Mouse (Mus musculus) midbrain, embryonic 10.5 days (tissue): ENCODE results near the gene Pof1b. TPM values are rescaled to one million over a fixed set of nuclear protein-coding genes. Genes with fewer than 3 reads are reported as not detected.

Experiments used
- DNase-seq: peaks from one replicate; pipeline ENCODE4 v3.0.0-alpha.2; 2017; ENCODE audit warnings: low spot score
- H3K27ac ChIP-seq: fragments of 300-500 bp; sonication (generic); replicated peaks from 2 replicates; pipeline ENCODE4 v1.5.1; 2016; ENCODE audit warnings: mild to moderate bottlenecking
- H3K27me3 ChIP-seq: fragments of 300-500 bp; sonication (generic); 2 replicates; pipeline ENCODE4 v1.6.1; 2016; ENCODE audit warnings: low read depth, mild to moderate bottlenecking; ENCODE audit not compliant: poor library complexity, severe bottlenecking
- H3K36me3 ChIP-seq: fragments of 300-500 bp; sonication (generic); 2 replicates; pipeline ENCODE4 v1.6.1; 2016; ENCODE audit warnings: mild to moderate bottlenecking, moderate library complexity
- H3K4me1 ChIP-seq: fragments of 300-500 bp; sonication (generic); 2 replicates; pipeline ENCODE4 v1.6.1; 2016
- H3K4me3 ChIP-seq: fragments of 300-500 bp; sonication (generic); 2 replicates; pipeline ENCODE4 v1.5.1; 2016; ENCODE audit warnings: mild to moderate bottlenecking, moderate library complexity
- H3K9me3 ChIP-seq: fragments of 300-500 bp; sonication (generic); replicated peaks from 2 replicates; pipeline ENCODE4 v1.6.1; 2016; ENCODE audit warnings: mild to moderate bottlenecking
- WGBS: fragments of 180-500 bp; shearing (Covaris S2); methylation state at CpG from one replicate; pipeline ENCODE4 v1.1.7; 2016; 5-methylcytosine and 5-hydroxymethylcytosine counted together
- polyA plus RNA-seq: library from polyadenylated mRNA; unstranded; fragments of >200 nt; fragmentation: Nextera tagmentation; extraction: Ambion mirVana; gene quantifications from 2 replicates; pipeline ENCODE4 v1.2.1, GENCODE M21; 2016

Pof1b gene
- 0.04 and 0.05 TPM in 2 replicates for polyA plus RNA-seq

GRCm38 (mm10) chrX:112698508-112698907 lies at the start of gene Pof1b:
Pof1b (minus strand) TSS chrX:112698651.
- WGBS: 77% methylated on average over 5 of the region's 5 CpGs
- no peaks in the 10 kb centered on the region for H3K27me3 ChIP-seq
- no peak within 1 kb of the TSS for H3K4me3 ChIP-seq
- H3K36me3 ChIP-seq: no peaks in the 10 kb centered on the region
- no peak within 1 kb of the TSS for H3K27ac ChIP-seq
- no peak for DNase-seq
- H3K9me3 ChIP-seq: no peaks in the 10 kb centered on the region
- H3K4me1 ChIP-seq: no peaks in the 10 kb centered on the region

- H3K4me3 ChIP-seq: no peak overlapping the region
- no peaks in the 10 kb centered on the region for H3K36me3 ChIP-seq
- H3K27ac ChIP-seq: no peak overlapping the region
- DNase-seq: no peak
- no peaks in the 10 kb centered on the region for H3K27me3 ChIP-seq
- H3K4me1 ChIP-seq: no peaks in the 10 kb centered on the region
- H3K9me3 ChIP-seq: no peaks in the 10 kb centered on the region
Measured at GRCm38 (mm10) chrX:112716587-112716986, 18.1 kb upstream of the Pof1b start.

GRCm38 (mm10) chrX:112694392-112694791 lies 4.1 kb downstream of the Pof1b start:
- DNase-seq: no peak
- Histone ChIP-seq H3K4me3 (no peak overlapping the region), H3K36me3 (no peaks in the 10 kb centered on the region), H3K27ac (no peak overlapping the region), H3K4me1 (no peaks in the 10 kb centered on the region), H3K9me3 (no peaks in the 10 kb centered on the region), H3K27me3 (no peaks in the 10 kb centered on the region)
- WGBS: 62% methylated on average over 1 of the region's 1 CpGs

- H3K4me3 ChIP-seq: no peak overlapping the region
- DNase-seq: no peak
- H3K4me1 ChIP-seq: no peaks in the 10 kb centered on the region
- H3K9me3 ChIP-seq: no peaks in the 10 kb centered on the region
- 79% methylated on average over 5 of the region's 5 CpGs for WGBS
- no peaks in the 10 kb centered on the region for H3K36me3 ChIP-seq
- no peak overlapping the region for H3K27ac ChIP-seq
- no peaks in the 10 kb centered on the region for H3K27me3 ChIP-seq
Measured at GRCm38 (mm10) chrX:112680605-112681004, 17.8 kb downstream of the Pof1b start.

GRCm38 (mm10) chrX:112675525-112675924 lies 22.9 kb downstream of the Pof1b start:
- H3K36me3 ChIP-seq: no peaks in the 10 kb centered on the region
- H3K4me1 ChIP-seq: no peaks in the 10 kb centered on the region
- no peak for DNase-seq
- H3K9me3 ChIP-seq: no peaks in the 10 kb centered on the region
- 70% methylated on average over 1 of the region's 1 CpGs for WGBS
- H3K4me3 ChIP-seq: no peak overlapping the region
- no peaks in the 10 kb centered on the region for H3K27me3 ChIP-seq
- H3K27ac ChIP-seq: no peak overlapping the region

- no peaks in the 10 kb centered on the region for H3K27me3 ChIP-seq
- H3K4me1 ChIP-seq: no peaks in the 10 kb centered on the region
- H3K27ac ChIP-seq: peak overlapping the region; percentile 90
- peak; percentile 47 for DNase-seq
- H3K9me3 ChIP-seq: peaks cover 9% of the 10 kb centered on the region
- H3K36me3 ChIP-seq: no peaks in the 10 kb centered on the region
- WGBS: 27% methylated on average over 65 of the region's 81 CpGs
- H3K4me3 ChIP-seq: peak overlapping the region; percentile 69
Measured at GRCm38 (mm10) chrX:112601306-112602120, 96.9 kb downstream of the Pof1b start.

GRCm38 (mm10) chrX:112600511-112601305 lies 97.7 kb downstream of the Pof1b start, which contains the start of gene Zfp711:
Zfp711 (plus strand) TSS chrX:112600526.
- Histone ChIP-seq H3K4me3 (peak within 1 kb of the TSS; percentile 69), H3K36me3 (no peaks in the 10 kb centered on the region), H3K27me3 (no peaks in the 10 kb centered on the region), H3K4me1 (no peaks in the 10 kb centered on the region), H3K9me3 (peaks cover 9% of the 10 kb centered on the region), H3K27ac (peak within 1 kb of the TSS; percentile 90)
- WGBS: 20% methylated on average over 75 of the region's 79 CpGs
- DNase-seq: peak; percentile 84

Other genes starting within 250 kb of the Pof1b start
- gene 2010106E10Rik, start 203.4 kb downstream of the Pof1b start, polyA plus RNA-seq: not detected in 2 replicates
- gene Zfp711, start 98.1 kb downstream of the Pof1b start, polyA plus RNA-seq: 15.1 and 18.9 TPM in 2 replicates